Mouse (Mus musculus) E14TG2a.4 (cell line): ENCODE results near the gene Kat14.

ENCODE experiments used
- CTCF ChIP-seq: conservative IDR thresholded peaks from 2 replicates; pipeline ENCODE4 v1.5.1; 2014; ENCODE audit warnings: low read length
- NANOG ChIP-seq: IDR thresholded peaks from 2 replicates; pipeline ENCODE4 v1.6.1; 2014; ENCODE audit warnings: borderline replicate concordance, low read length, mixed read lengths
- POU5F1 ChIP-seq: IDR thresholded peaks from 2 replicates; pipeline ENCODE4 v1.6.1; 2014; ENCODE audit warnings: low read length, borderline replicate concordance

- TF ChIP-seq CTCF (no peak), POU5F1 (no peak), NANOG (no peak)
Measured at GRCm38 (mm10) chr2:144371566-144371965, 2.8 kb downstream of the Kat14 start.
